Mouse (Mus musculus) CD4-positive, CD25-positive, alpha-beta regulatory T cell, adult 4 months (primary cell): Measurements from ENCODE around the gene Vsir. TPM values are rescaled to one million over a fixed set of nuclear protein-coding genes. Genes with fewer than 3 reads are reported as not detected.

Experiments used
- ATAC-seq: one replicate; pipeline ENCODE4 v1.8.0; 2017
- polyA plus RNA-seq, 2 experiments: library from polyadenylated mRNA; unstranded; fragments of 100-300 nt; shearing (Covaris generic); gene quantifications; one replicate each; pipeline ENCODE4 v1.2.1; 2017

Vsir gene
- polyA plus RNA-seq, 2 experiments from 2014 or later = 171 to 206 TPM

DNA sequence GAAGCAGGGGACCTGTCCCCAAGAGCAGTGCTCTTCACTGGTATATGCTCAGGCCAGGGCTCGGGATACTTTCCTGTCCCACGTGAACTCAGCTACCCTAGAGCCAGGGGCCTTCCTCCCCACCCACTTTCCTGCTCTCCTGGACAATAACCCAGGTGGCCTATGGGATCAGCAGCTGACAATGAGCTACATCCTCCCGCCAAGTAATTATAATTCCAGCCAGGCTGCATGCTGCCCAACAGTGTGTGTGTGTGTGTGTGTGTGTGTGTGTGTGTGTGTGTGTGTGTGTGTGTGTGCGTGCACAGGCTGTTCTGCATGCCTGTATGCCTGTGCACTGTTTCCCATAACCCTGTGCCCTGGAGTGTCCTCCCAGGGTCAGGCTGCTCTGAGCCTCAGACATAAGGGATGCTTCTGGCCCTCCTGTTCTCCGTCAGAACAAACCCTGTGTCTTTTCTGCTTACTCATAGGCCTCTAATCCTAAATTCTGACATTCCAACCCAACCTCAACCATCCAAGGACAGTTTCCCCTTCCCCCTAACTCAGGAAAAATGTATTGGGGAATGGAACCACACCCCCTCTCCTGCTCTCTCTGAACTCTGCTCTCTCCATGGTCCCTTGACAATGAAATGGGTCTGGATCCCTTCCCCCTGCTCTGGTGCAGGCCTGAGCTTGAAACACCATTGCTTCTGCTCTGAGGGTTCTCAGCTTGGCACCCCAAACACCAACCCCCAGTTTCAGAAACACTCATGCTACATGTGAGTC is 6.8 kb downstream of the Vsir start:
- no peak for ATAC-seq

DNA sequence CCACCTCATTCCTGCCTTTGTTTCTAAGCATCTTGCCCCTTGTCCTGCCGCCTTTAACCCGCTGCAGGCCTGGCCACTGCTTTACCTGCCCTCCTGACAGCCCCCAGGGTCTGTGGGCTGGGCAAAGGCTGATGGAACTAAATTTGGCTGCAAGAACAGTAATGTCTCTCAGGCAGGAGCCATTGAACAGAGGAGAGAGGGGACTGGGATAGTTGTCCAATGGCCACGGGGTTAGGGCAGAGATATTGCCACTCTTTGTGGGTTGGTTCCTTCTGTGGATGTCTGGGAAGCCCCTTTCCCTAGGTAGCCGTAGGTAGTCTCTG is 7.3 kb downstream of the Vsir start:
- ATAC-seq = no peak

DNA sequence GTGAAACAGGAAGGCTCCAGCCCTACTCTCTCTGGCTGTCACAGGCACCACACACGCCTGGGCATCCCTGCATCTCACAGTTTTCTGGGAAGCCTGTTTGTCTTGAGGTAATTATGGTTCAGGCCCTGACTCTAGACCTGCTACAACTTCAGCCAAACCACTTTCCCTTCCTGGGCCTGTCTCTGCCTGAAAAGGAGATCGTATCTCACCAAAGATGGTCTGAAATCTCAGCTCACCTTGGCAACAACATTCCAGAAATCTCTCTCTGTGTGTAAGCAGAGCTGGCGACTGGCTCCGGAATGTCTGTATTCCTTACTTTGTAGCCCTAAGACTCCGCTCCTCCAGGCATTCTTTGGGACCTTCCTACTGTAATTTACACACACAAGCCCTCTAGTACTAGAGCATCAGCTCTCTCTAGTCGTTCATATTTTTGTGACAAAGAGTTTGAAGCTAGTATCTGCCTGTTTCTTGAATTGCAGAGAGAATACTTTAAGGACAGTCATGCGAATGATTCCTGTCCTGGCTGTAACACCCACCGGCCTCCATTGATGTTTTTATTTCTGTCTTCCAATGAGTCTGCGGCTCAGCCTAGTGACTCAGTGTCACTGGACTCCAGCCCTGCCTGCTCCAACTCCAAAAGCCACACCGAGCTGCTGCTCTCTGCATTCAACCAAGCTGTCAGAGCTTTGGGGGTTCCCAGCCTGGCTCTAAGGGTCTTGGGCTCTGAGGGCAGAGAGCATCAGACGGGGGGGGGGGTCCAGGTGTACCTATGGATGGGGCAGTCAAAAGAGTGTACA is 8.4 kb downstream of the Vsir start:
- ATAC-seq = no peak

DNA sequence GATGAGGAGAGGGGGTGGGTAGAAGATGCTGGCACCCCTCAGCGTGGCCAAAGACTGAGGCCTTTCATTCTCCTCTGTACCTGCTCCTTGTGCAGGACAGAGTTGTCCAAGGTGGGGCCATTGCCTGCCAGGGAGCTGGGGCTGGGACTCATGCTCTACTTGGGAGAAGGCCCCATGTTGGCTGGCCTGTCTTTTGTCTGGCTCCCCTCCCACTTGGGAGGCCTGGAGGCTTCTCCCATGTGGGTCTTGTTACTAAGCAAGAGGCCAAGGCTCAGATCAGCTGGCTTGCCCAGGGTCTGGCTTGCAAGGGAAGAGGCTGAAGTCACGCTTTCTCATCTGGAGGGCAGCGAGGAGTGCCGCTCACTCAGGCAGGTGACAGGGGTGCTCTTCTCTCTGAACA is 10.8 kb downstream of the Vsir start:
- no peak for ATAC-seq

DNA sequence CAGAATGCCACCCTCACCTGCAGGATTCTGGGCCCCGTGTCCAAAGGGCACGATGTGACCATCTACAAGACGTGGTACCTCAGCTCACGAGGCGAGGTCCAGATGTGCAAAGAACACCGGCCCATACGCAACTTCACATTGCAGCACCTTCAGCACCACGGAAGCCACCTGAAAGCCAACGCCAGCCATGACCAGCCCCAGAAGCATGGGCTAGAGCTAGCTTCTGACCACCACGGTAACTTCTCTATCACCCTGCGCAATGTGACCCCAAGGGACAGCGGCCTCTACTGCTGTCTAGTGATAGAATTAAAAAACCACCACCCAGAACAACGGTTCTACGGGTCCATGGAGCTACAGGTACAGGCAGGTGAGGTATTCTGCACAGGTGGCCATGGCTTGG is 11.2 kb downstream of the Vsir start:
- ATAC-seq = no peak

DNA sequence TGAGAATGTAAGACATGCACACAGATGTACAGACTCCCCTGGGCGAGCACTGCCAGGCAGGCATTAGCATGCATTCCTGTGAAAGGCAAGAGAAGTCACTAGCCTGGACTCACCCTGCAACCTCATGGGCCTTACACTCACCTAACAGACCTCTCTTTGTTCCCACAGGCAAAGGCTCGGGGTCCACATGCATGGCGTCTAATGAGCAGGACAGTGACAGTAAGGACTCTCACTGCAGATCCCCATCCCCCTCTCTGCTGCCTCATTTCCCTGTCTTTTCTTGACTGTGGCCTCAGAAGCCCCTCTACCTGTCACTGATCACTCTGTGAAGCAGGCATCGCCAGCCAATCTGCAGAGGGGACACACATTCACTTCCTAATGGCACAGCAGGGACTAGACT is 12.1 kb downstream of the Vsir start:
- ATAC-seq = no peak

DNA sequence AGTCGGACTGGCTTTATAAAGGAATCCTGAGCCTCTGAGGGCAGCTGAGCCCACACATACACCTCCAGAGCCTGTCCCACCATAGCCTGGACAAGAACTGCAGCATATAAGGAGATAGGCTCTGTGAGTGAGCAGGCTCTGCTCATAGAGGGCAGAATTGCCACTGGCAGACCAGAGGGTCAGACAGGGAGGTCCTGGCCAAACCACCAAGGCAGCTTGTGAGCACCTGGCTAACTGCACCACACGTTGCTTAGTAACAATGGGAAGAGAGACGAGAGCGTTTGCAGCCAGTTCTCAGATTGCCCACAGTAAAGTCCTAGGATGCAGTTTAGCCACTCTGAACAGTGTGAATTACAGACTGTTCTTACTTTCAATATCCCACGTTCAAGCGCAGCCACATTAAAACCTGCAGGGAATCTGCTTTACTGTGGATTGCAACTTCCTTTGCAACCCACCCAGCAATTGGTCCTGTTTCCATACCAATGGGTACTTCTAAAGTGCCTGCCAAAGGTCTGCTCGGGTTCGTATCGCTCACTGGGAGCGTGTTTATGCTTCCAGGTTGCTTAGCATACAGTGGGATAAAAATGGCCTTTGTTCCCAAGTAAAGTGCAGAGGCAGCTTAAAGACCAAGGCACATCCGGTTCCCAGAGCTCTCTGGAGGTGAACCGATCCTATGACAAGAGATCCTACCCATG is 15.1 kb downstream of the Vsir start:
- ATAC-seq = no peak

DNA sequence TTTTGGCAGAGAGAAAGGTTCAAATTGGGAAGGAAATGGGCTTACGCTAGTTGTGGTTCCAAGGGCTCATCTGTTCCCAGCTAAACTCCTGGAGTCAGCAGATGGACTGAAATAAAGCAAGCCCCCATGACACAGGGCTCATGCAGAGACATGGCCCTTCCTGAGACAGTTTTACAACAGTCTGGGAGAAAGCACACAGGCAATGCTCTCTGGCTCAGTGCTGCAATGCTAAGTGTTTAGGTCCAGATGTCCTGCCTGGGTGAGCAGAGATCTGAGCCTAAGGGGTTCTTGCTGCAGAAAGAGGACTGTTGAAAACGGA is 15.6 kb downstream of the Vsir start:
- no peak for ATAC-seq

DNA sequence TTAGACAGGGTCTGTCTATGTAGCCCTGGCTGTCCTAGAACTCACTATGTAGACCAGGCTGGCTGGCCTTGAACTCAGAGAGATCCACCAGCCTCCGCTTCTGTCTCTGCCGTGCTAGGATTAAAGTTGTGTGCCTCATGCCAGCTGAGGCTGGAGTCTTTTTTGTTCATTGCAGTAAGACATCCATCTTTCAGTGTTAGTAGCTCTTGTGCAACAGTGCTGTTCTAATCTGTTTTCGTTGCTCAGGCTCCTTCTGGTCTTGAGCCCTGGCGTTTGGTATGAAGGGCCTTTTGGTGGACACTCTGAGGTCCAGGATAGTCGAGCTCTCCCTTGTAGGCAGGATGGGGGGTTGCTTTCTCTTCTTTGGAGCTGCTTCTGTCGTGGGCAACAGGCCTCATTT is 16.8 kb downstream of the Vsir start:
- no peak for ATAC-seq

DNA sequence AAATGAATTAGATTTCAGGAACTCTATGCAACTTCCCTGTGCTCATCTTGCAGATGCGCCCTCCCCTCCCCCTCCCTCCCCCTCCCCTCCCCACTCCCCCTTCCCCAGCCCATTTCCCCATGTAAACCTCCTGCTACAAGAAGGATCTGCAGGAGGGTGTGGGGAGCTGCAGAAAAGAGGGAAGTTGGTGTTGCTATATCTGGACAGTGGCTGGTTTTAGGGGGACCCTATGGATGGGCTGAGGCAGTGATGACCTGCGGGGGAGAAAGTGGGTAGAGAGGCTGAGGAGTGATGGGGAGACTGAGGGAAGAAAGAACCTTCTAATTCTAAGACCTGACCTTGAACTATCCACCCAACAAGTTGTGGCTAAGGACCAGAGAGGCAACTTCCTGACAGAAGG is 20.5 kb downstream of the Vsir start:
- no peak for ATAC-seq

DNA sequence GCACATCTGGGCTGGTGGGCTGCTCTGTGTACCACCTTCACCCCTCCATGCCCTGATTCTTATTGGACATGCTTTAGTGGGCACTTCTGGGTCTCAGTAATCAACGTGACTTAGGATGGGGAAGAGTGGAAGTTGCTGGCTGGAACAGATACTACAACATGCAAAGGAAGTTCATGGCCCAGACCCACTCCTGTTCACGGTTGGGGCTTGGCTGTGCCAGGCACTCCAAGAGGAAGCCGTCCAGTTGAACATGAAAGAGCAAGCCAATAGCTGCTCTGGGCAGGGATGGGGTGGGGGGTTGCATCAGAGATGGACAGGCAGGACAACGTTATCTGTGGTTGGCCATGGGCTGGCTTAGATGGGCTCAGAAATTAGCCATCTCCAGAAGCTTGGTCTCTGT is 21.3 kb downstream of the Vsir start:
- no peak for ATAC-seq

DNA sequence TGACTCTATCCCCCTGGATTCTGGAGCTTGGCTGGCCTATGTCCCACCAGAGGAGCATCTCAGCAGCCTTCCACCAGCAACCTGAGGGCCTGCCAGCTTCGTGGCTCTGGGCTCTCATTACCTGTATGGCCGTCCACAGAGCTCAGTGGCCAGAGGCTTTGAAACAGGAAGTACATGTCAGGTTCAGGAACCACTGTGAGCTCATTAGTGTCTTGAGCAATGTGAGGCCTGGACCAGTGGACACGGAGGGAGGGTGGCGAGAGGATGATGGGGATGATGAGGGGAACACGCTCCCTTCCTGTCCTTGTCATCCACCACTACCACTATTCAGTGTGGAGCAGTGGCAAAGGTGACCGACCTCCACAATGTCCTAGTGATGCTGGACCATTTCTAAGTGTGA is 22.8 kb downstream of the Vsir start:
- no peak for ATAC-seq

DNA sequence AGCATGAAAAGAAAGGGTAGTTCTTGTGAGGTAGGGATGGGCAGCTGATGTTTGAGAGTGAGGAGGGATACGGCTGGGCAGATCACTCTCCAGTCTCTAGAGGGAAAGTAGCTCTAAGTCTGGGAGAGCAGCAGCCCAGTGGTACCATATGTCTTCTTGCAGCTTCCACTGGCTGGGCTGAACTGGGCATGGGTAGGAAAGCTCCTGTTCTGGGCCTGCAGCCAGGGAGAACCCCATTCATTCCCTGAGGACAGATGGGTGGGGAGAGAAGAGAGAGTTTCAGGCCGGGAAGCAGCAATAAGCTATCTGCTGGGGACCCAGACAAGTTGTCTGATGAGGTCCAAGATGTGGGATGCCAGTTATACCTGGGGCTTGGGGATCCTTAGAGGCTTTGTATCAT is 23.4 kb downstream of the Vsir start:
- no peak for ATAC-seq

DNA sequence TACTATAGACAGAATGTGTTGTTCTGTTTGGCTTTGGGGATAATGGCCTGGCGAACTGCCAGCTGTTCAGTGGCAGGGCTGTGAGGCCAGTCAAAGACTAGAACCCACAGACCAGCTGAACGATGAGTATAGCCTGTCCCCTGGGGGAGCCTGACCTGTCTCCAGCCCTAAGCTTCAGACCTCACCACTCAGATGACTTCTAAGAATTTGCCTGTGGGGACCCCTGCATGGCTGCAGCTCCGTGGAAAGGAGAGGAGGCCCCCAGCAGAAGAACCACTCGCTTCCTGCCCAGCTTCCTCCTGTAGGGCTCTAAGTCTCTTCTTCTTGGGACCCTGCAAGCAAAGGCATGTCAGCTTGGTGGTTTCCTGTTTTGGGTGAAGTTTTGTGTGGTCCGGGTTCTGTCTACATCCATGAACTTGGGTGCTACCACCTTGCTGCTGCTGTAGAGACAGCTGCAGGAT is 24.0 kb downstream of the Vsir start:
- ATAC-seq = peak; percentile 70

DNA sequence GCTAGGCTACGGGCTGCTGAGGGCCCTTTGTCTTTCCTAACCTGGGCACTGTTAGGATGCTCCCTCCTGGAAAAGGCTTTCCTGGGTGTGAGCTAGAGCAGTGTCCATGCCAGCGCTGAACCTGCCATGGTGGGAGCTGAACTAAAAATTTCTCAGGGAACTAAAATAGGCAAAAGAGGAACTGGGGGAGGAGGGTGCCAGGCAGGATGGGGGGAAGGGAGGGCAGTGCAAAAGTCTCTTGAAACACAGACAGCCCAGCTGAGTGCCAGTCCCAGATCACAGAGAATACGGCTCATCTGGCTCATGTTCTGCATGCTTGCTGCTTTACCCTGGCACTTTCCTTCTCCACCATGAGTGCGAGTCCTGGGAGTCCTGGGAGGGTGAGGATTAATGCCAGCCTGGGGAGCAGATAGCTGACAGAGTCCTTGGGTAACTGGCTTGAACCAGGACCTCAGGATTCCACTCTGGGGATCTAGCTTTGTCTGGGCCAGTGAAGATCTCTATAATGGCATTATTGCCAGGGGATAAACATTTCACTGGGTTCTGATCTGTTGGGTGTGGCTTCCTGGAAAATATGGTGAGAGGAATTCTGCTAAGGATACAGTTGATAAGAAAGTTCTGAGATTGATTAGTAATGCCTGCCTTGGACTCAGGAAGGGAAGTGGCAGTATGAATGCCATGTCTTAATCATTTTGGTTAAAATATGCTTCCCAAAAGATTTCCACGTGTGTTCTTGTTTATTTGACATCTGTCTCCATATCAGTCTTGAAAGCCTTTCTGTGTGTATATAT is 25.1 kb downstream of the Vsir start:
- peak; percentile 42 for ATAC-seq

DNA sequence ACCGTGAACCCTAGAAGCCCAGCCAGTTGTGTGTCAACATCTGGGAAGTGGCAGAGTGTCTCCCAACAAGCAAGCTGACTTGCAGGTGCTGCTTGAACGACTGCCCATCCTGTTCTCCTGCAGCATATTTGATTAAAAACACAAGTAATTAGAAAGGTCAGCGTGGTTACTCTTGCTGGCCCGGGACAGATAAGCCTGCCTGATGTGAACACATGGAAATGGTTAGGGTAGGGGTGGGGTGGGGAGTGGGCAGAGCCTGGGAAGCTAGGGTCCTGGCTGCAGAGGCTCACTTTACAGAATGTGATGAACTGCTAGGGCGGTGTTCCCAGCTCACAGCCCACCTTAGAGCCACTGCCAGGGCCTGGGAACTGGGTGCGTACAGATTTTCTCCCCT is 26.9 kb downstream of the Vsir start:
- no peak for ATAC-seq

DNA sequence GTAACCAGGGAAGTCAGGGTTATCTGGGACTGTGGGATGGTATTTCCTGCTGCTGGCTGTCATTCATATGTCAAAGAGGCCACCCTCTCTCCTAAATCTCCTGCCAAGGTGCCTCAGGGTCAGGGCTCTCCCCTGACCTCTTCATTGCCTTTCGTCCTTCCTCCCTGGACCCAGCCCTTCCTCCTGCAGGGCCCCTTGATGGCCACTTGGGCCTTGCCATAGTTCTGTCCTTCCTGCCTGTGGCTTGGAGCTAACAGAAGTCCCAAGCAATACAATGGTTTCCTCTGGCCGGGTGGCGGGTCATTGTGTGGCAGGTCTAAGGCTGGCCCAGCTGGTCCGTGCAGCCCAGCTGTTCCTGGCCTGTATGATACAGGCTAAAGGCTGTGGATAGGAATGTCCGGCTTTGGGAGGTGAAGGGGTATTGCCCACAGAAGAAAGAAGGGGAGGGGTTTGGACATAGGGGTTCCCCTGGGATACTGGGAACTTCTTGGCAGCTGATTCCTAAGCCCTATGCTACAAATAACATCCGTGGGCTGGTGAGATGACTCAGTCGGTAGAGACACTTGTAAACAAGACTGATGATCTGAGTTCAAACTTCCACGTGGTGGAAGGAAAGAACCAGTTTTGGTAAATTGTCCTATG is 27.4 kb downstream of the Vsir start:
- peak; percentile 18 for ATAC-seq

DNA sequence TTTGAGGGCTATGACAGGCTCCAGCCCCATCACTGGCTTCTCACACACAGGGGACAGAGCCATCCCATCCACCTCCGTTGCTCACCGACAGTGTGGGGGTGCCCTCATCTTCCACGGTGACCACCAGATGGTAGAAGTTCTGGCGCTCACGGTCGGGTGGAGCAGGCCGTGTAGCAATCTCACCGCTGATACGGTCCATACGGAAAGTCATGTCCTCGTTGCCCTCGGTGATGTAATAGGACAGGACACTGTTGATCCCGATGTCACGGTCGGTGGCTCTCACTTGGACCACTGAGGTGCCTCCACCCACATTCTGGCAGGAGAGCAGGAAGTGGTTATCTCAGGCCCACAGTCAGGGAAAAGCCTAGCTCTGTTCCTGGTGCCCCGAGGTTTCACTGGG is 30.1 kb downstream of the Vsir start:
- ATAC-seq = no peak

DNA sequence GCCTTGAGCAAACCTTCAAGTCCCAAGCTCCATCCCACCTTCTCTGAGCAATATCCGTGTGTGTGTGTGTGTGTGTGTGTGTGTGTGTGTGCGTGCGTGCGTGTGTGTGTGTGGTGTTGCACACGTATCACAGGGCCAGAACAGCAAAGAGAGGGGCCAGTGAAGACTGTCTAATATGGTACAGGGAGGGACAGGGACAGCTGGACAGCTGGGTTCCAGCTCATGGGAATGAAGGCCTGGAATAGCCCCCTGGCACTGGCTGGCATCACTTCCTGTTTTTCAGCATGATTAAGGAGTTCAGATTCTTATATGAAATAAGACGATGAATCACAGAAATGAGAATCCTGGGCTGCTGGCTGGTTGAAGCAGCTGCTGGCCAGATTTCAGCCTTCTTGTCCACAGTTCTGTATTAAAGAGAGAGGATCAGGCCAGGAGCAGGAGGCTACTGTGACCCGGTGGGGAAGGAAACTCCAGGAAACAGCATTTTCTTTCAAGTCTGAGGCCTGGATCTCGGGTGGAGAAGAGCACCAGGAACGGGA is 32.8 kb downstream of the Vsir start:
- no peak for ATAC-seq

DNA sequence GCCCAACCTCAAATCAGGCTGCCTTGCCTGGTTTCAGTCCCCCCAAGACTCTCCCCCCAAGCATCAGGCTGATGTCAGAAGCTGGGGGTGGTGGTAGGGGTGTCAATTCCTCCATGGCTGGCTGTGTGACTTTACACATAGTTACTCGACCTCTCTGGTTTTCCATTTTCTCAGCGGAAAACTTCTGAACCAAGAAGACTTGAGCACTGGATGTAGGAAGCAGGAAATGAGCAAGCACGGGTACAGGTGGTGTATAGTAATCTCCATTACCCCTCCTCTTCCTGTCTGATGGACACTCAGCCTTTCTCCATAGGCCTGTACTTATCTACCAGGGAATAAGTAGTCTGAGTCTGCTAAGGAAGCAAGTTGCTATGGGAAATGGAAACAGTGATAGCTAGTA is 33.6 kb downstream of the Vsir start:
- peak; percentile 33 for ATAC-seq

DNA sequence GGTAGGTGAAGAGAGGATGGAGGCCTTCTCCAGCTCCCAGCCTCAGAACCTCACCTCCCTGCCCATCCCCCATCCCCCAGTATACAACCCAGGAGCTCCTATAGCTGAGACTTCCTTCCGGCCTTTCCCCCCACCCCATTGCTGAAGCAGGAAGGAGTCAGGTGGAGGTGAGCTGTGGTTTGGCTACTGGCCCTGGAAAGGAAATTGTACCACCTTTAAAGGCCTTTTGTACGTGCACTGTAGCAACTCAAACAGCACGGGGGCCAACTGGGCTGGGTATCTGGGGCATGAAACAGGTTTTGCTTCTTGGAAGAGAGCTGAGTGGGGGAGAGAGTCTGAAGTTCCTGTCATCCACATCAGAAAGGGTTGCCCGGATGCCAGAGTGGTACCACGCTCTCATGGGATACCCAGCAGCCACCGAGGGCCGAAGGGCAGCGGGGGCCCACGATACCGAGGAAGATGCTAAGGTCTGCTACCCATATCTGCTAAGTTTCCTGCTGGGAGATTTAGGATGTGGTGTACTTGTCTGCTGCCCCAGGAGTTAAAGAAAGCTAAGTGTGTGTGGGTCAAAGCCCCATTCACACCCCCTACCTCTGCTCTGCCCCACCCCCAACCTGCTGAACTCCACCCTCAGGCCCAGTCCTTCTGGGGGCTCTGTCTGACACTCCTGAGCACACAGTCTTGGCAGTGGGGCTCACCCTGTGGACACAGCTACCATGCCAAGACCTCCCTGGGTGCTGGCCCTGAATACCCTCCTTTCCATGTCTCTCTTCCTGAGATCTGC is 34.7 kb downstream of the Vsir start:
- ATAC-seq = peak; percentile 78

DNA sequence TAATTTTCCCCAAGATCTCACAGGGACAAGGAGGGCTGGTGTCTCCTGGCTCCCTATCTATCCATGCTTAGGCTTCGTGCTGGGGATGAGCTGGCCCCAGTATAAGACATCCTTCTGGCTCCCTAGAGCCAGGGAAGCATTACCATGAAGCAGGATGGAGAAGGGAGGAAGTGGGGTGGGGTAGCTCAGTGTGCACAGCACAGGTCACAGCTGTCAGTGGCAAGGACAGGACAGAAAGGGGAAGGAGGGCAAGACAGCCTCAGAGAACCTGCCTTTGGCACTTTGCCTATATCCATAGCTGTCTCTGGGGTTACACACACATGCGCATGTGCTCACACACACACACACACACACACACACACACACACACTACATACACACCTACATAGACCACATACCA is 41.7 kb downstream of the Vsir start:
- no peak for ATAC-seq
